Mouse (Mus musculus) cerebellum, adult 11-12 months (tissue): ENCODE data around the gene Hid1.

Experiments used
- DNase-seq: peaks from one replicate; pipeline ENCODE4 v3.0.0; 2022

Hid1 gene

GRCm38 (mm10) chr11:115374695-115375425, 7.3 kb upstream of the Hid1 start:
- no peak for DNase-seq

- peak; percentile 81 for DNase-seq
Measured at GRCm38 (mm10) chr11:115373805-115374694, 6.5 kb upstream of the Hid1 start.

DNA sequence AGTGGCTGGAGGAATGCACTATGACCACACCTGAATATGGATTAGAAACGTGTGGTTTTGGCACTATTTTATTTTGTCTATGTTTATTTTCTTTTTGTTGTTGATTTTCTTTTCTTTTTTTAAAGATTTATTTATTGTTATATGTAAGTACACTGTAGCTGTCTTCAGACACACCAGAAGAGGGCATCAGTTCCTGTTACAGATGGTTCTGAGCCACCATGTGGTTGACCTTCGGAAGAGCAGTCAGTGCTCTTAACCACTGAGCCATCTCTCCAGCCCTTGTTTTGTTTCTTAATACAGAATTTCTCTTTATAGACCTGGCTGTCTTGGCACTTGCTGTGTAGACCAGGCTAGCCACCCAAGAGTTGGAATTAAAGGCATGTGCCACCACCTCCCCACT, 5.2 kb upstream of the Hid1 start:
- DNase-seq: no peak

- DNase-seq: no peak
Measured at GRCm38 (mm10) chr11:115372015-115372414, 4.5 kb upstream of the Hid1 start.

GRCm38 (mm10) chr11:115371354-115371753, 3.8 kb upstream of the Hid1 start:
- no peak for DNase-seq

DNA sequence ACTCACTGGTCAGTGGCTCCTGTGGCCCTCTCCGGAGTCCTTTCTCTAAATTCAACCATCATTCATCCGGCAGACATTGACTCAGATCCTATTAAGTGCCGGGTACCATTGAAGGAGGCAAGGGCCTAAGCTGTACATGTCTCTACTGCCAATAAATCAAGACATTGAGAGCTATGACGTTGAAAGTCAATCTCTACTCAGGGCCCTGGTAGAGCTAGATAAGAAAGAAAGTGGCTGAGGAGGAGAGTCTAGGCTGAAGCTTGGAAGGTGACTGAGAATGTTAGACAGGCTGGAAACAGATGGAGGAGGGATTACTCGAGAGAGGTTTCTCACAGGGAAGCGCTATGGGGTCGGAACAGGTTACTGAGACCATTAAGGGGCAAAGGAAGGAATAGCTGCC, 2.8 kb upstream of the Hid1 start:
- no peak for DNase-seq

DNA sequence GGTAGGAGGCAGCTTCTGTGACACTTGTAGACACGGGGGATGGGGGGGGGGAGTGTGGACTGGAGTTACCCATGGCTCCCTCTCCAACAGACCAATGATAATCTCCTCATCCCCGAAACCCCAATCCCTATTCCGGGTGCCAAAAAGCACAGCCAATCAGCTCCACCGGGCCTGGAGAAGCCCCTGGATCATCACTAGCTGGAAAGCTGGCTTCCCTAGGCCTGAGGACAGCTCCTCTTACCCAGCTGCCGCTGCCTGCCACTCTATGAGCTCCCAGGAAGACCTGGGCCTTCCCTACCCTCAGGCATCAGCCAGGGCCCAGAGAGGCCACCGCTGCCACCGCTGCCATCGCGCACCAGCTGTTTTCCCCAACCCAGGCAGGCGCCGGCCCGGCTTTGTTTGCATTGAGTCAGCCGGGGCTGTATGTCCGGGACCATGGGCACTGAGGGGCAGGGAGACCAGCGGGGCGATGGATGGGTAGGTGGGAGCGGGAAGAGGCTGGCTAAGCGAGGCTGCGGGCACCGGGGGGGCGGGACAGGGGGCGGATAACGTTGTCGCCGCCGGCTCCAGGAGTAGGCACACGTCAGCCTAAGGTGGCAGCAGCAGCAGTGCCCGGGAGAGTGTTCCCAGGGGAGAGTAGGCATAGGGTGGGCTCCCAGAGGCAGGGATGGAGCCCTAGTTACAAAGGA, 706 bp downstream of the Hid1 start:
- DNase-seq: peak; percentile 79

- peak; percentile 64 for DNase-seq
Measured at GRCm38 (mm10) chr11:115366039-115366705, 1.4 kb downstream of the Hid1 start.

DNA sequence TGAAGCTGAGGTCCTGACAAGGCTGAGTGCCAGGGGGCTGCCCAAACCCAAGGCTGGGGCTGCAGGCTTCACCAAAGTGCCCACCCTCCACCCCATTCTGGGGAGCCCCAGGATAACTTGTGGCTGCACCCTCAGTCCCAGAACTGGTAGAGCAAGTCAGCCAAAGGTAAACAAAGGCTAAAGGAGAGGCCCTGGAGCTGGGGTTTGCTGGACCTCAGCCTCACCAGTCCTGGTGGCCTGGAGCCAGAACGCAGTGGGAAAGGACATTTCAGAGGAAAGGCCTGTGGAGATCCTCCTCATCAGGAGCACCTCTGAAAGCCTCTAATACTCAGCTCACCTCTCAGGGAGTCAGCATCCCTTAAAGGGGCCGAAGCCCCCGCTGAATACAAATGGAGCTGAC, 3.4 kb downstream of the Hid1 start:
- no peak for DNase-seq

GRCm38 (mm10) chr11:115359726-115360125, 7.8 kb downstream of the Hid1 start:
- no peak for DNase-seq

GRCm38 (mm10) chr11:115359293-115359692, 8.3 kb downstream of the Hid1 start:
- DNase-seq: no peak

DNA sequence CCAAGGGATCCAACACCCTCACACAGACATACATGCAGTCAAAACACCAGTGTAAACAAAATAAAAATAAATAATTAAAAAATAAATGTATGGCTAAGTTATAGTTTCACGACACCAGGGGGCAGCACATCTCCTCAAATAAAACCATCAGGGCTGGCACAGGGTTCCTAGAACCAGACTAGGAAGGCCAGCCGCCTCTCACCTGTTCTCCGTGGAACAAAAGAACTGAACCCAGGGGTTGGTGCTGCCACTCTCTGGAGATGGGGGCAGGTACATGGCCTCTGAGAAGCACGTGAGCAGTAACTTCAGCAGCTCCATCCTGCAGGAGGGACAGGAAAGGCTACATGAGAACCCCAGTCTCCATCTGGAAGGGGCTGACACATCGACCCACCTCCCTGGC, 9.1 kb downstream of the Hid1 start:
- peak; percentile 79 for DNase-seq

- DNase-seq: peak; percentile 68
Measured at GRCm38 (mm10) chr11:115354183-115354582, 13.4 kb downstream of the Hid1 start.

DNA sequence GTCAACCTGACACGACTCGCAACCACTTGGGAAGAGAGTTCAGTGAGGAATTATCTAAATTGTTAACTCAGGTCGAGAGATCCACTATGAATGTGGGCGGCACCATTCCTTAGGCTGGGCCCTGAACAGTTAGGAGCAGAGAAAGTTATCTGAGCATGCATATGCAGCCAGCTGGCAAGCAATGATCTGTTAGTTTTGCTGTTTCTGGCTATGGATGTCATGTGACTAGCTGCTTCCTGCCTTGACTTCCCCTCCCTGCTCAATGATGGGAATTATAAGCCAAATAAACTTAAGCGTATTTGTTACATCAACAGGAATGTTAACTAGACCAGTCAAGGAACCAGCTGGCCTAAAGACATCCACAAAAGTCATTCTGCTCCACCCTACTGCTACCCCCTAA, 14.2 kb downstream of the Hid1 start:
- DNase-seq: no peak

DNA sequence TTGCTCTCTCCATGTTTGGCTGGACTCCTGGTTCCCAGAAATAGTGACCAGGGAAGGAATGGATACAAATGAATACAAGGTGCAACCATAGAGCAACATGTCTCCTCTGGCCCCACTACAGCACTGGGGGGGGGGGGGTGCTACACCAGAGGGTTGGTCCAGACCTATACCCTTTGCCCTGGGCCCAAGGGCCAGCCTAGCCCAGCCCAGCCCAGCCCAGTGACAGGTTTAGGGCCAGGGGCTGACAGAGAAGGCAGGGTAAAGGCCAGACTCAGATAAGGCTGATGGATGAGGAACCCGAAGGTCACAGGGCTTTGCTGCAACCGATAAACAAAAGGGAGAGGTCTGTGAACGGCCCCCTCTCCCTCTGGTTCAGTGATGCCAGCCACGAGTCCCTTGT, 17.6 kb downstream of the Hid1 start:
- DNase-seq: no peak

GRCm38 (mm10) chr11:115348681-115349248, 18.8 kb downstream of the Hid1 start:
- no peak for DNase-seq

- no peak for DNase-seq
Measured at GRCm38 (mm10) chr11:115345515-115345914, 22.0 kb downstream of the Hid1 start.

GRCm38 (mm10) chr11:115344967-115345366, 22.6 kb downstream of the Hid1 start:
- no peak for DNase-seq

GRCm38 (mm10) chr11:115341866-115342265, 25.7 kb downstream of the Hid1 start:
- DNase-seq: no peak

- no peak for DNase-seq
Measured at GRCm38 (mm10) chr11:115341246-115341645, 26.3 kb downstream of the Hid1 start.

DNA sequence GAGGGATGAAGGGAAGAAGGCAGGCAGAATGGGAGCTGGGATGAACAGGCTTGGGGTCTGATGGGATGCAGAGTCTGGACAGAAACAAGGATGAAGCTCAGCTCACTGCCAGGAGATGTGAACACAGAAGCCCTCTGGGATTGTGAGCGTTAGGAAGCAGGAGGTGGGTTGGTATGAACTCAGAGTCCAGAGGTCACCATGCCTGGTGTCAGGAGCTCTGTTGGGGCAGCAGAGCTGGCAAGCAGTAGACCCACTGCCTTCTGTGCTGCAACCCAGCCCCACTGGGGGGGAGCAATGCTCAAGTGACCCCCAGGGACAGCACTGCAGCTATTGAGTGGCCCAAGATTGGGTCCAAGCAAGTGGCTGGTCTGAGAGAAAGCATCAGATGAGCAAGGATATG, 29.7 kb downstream of the Hid1 start:
- DNase-seq: no peak

- no peak for DNase-seq
Measured at GRCm38 (mm10) chr11:115337350-115337749, 30.2 kb downstream of the Hid1 start.

DNA sequence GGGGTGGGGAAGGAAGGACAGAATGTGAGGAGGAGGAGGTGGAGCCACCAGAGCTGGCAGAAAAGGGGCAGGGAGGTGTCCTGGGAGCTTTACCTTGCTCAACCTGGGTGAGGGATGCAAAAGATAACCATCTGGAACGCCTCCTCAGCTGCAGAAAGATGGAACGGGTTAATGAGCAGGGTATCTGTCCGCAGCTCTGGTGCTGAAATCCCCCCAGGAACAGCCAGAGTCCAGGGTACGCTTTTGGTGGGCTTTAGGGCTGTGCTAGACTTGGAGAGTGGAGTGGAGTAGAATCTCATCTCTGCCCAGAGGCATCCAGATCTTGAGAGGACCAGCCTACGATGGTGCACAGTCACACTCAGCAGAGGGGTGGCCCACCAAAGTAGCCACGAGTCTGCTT, 31.4 kb downstream of the Hid1 start:
- DNase-seq: no peak
